Mouse (Mus musculus) cerebellum, postnatal 14 days (tissue): ENCODE results near the gene Faim2.

Source experiments
- DNase-seq, 2 experiments: peaks; one replicate each; pipeline ENCODE4 v3.0.0; 2021; ENCODE audit warnings: mixed read lengths in 2 of 2

Gene Faim2

GRCm38 (mm10) chr15:99457606-99458401, 70.2 kb downstream of the Faim2 start, which contains the start of gene Nckap5l:
Gene Nckap5l (minus strand): TSS chr15:99457748.
- DNase-seq, result peak; percentile 92 to 93

- DNase-seq, result peak; percentile 75 to 77
Observed at GRCm38 (mm10) chr15:99456963-99457605, 70.9 kb downstream of the Faim2 start.

GRCm38 (mm10) chr15:99456338-99456962, 71.5 kb downstream of the Faim2 start:
- DNase-seq, result peak; percentile 62 to 71

GRCm38 (mm10) chr15:99455415-99455814, 72.5 kb downstream of the Faim2 start:
- no peak for DNase-seq

GRCm38 (mm10) chr15:99454585-99455279, 73.2 kb downstream of the Faim2 start:
- DNase-seq, result no peak

GRCm38 (mm10) chr15:99453153-99453900, 74.6 kb downstream of the Faim2 start:
- DNase-seq, result no peak

GRCm38 (mm10) chr15:99449751-99450280, 78.1 kb downstream of the Faim2 start:
- DNase-seq, result no peak

- peak; percentile 85 to 86 for DNase-seq
Observed at GRCm38 (mm10) chr15:99449131-99449750, 78.7 kb downstream of the Faim2 start.
